Mouse (Mus musculus): ENCODE measurements around the gene Neurog3. TPM values are rescaled to one million over a fixed set of nuclear protein-coding genes. Genes with fewer than 3 reads are reported as not detected.

The Neurog3 gene
- polyA plus RNA-seq, 1 experiment from 2014 or later = 0.13 TPM

DNA sequence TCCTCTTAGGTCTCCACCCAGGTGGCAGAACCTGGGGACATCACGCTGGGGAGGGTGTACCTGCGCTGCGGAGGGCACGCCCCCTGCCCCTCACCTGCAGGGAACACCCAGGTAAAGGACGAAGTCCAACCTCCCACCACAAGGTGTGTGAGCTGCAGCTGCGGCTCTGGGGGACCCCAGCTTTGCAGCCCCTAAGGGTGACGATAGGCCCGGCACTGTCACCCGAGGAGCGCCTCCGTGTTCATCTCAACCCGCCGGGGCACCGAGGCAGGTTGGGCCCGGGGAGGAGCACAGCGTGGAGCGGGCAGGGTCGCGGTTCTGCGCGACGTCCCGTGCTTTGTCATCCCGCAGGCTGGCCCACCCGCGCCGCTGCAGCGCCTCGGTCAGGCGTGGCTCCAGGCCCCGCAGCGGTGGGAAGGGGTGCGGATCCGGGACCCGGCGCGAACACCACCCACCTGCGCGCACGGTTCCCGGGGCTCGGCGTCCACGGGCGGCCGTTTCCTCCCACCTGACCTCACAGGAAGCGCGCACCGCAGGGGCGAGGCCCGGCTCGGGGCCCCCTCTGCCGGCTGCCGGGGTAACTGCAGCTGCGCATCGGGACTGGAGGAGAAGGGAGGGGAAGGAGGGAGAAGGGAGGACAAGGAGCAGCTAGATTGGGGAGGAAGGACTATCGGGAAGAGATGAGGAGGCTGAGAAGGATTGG is 22.2 kb upstream of the Neurog3 start:
- ATAC-seq (replicated peaks) = peak; percentile 87
- Histone ChIP-seq H3K27me3 (replicated peaks) (0 out of 2 replicates have a peak, but pooled peaks cover 11% of the 10 kb centered on the region), H3K36me3 (replicated peaks) (0 out of 2 replicates have a peak, but pooled peaks cover 3% of the 10 kb centered on the region), H3K4me3 (peak overlapping the region; percentile 90), H3K9ac (peak overlapping the region; percentile 75), H3K4me2 (peak overlapping the region; percentile 62), H3K27ac (peak overlapping the region; percentile 14; the same call in 1 of the 2 replicates), H3K9me3 (no peaks in the 10 kb centered on the region), H3K4me1 (peaks cover 25% of the 10 kb centered on the region)
- under 1% methylated on average over 57 of the region's 57 CpGs for WGBS

GRCm38 (mm10) chr10:62111207-62111576 is 21.7 kb upstream of the Neurog3 start:
- 49% methylated on average over 6 of the region's 6 CpGs for WGBS
- Histone ChIP-seq H3K9me3 (no peaks in the 10 kb centered on the region), H3K9ac (peak overlapping the region; percentile 75; the same call in 1 of the 2 replicates), H3K27ac (no peak overlapping the region), H3K4me1 (peaks cover 25% of the 10 kb centered on the region), H3K4me2 (peak overlapping the region; percentile 62), H3K36me3 (replicated peaks) (0 out of 2 replicates have a peak, but pooled peaks cover 3% of the 10 kb centered on the region), H3K4me3 (peak overlapping the region; percentile 90), H3K27me3 (replicated peaks) (0 out of 2 replicates have a peak, but pooled peaks cover 11% of the 10 kb centered on the region)
- peak; percentile 51 for ATAC-seq (replicated peaks)

GRCm38 (mm10) chr10:62113865-62114647 is 18.8 kb upstream of the Neurog3 start:
- H3K9me3 ChIP-seq = no peaks in the 10 kb centered on the region
- H3K4me3 ChIP-seq = no peak overlapping the region
- no peak overlapping the region for H3K9ac ChIP-seq
- no peaks in the 10 kb centered on the region for H3K36me3 ChIP-seq (replicated peaks)
- no peak for ATAC-seq (replicated peaks)
- WGBS = 55% methylated on average over 9 of the region's 9 CpGs
- H3K27me3 ChIP-seq (replicated peaks) = 0 out of 2 replicates have a peak, but pooled peaks cover 5% of the 10 kb centered on the region
- no peak overlapping the region for H3K27ac ChIP-seq
- H3K4me2 ChIP-seq = no peak overlapping the region
- peaks cover 19% of the 10 kb centered on the region for H3K4me1 ChIP-seq

DNA sequence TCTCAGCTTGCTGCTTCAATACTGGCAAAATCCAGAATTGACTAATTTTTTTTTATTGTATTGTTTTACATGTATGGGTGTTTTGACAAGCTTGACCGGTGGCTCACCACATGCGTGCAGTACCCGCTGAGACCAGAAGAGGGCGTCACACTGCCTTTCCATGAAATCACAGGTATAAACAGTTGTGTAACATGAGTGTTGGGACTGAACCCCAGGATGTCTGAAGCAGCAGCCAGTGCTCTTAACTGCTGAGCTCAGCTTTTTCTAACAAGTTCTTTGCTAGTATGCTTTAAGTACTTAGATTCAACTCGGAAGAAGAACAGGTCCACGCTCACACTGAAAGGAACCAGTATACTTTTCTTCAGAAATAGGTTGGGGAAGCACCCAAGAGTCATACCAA is 5.8 kb upstream of the Neurog3 start:
- WGBS = 43% methylated on average over 6 of the region's 6 CpGs
- Histone ChIP-seq H3K27ac (no peak overlapping the region), H3K4me2 (no peak overlapping the region), H3K9me3 (no peaks in the 10 kb centered on the region), H3K36me3 (replicated peaks) (no peaks in the 10 kb centered on the region), H3K9ac (no peak overlapping the region), H3K4me1 (no peaks in the 10 kb centered on the region), H3K4me3 (no peak overlapping the region), H3K27me3 (replicated peaks) (peaks cover 55% of the 10 kb centered on the region)
- no peak for ATAC-seq (replicated peaks)

DNA sequence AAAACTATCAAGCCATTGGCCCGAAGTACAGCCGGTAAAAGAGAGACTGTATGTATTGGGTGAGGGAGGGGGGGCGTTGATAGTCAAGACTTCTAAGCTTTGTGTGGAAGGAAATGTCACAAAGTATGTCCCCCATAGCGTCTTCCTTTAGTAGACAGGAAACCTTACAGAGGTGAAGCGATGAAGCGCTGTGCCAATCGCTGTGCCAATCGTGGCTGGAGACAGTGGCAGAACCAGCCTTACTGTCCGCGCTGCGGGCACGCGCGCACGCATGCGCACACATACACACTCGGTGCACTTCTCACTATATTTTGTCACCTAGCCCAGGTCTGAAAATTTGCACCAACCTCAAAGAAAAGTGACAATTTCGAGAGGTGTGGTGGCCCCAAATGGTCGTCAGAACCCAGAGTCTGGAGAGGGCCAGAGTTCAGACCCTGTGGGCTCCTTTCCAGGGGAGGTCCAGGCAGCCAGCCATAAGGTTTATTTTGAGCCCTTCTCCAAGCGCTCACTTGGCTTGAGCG is 5.1 kb upstream of the Neurog3 start:
- Histone ChIP-seq H3K4me1 (peaks cover 3% of the 10 kb centered on the region), H3K4me2 (peak overlapping the region; percentile 28), H3K27me3 (replicated peaks) (peaks cover 61% of the 10 kb centered on the region), H3K4me3 (no peak overlapping the region), H3K27ac (no peak overlapping the region), H3K9ac (no peak overlapping the region), H3K36me3 (replicated peaks) (no peaks in the 10 kb centered on the region), H3K9me3 (no peaks in the 10 kb centered on the region)
- no peak for ATAC-seq (replicated peaks)
- 33% methylated on average over 21 of the region's 21 CpGs for WGBS

DNA sequence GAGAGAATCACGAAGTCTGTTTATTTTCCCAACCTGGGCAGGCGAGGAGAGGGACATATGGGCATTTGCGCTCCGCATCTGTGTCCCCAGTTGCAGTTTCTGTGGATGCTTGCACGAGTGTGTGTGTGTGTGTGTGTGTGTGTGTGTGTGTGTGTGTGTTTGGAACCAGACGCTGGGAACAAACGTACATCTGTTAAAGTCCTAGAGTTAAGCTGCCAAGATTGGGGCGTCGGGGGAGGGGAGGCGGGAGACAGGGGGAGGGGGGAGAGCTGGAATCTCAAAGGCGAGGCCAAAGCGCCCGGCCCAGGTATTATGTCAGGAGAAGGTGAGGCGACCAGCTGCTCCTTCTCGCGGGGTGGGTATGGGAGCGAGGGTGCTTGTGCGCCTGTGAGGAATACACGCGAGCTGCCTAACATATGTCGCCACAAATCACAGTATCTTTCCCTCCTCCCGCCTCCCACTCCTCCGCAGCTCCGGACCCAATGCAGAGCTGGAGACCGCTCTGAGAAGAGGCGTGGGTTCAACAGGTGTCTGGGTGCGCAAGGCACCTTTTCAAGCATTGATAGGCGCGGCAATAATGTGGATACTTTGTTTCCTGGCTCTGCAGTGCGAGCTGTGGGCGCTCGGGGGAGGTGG is 4.5 kb upstream of the Neurog3 start:
- no peaks in the 10 kb centered on the region for H3K36me3 ChIP-seq (replicated peaks)
- no peaks in the 10 kb centered on the region for H3K9me3 ChIP-seq
- H3K9ac ChIP-seq = no peak overlapping the region
- peaks cover 10% of the 10 kb centered on the region for H3K4me1 ChIP-seq
- peaks cover 68% of the 10 kb centered on the region for H3K27me3 ChIP-seq (replicated peaks)
- H3K4me3 ChIP-seq = no peak overlapping the region
- ATAC-seq (replicated peaks) = no peak
- WGBS = 2% methylated on average over 31 of the region's 32 CpGs
- no peak overlapping the region for H3K27ac ChIP-seq
- H3K4me2 ChIP-seq = peak overlapping the region; percentile 28

- H3K9ac ChIP-seq = no peak overlapping the region
- H3K27ac ChIP-seq = no peak overlapping the region
- H3K4me3 ChIP-seq = no peak overlapping the region
- ATAC-seq (replicated peaks) = no peak
- WGBS = 4% methylated on average over 8 of the region's 8 CpGs
- no peaks in the 10 kb centered on the region for H3K36me3 ChIP-seq (replicated peaks)
- no peaks in the 10 kb centered on the region for H3K9me3 ChIP-seq
- H3K27me3 ChIP-seq (replicated peaks) = peaks cover 66% of the 10 kb centered on the region
- peaks cover 18% of the 10 kb centered on the region for H3K4me1 ChIP-seq
- no peak overlapping the region for H3K4me2 ChIP-seq
Measured at GRCm38 (mm10) chr10:62135696-62136470, 3.0 kb downstream of the Neurog3 start.

DNA sequence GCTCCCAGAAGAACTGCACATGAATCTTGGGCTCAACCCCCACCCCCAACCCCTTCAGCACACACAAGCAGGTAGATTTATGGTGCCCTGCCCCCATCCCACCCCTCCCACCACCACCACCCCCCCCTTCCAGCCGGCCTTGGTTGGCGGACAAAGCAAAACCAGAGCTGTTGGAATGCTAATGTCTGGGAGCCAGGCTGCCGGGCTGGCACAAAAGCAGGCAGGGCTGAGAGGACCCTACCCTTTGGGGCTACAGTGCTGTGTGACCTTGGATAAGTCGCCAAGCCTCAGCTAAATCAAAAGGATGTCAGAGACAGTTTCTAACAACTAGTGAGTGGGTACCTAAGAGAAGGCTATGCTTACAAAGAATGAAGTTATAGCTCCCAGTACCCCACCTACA is 4.3 kb downstream of the Neurog3 start:
- H3K4me2 ChIP-seq = no peak overlapping the region
- peaks cover 18% of the 10 kb centered on the region for H3K4me1 ChIP-seq
- H3K9ac ChIP-seq = no peak overlapping the region
- no peak overlapping the region for H3K4me3 ChIP-seq
- ATAC-seq (replicated peaks) = no peak
- H3K27ac ChIP-seq = no peak overlapping the region
- no peaks in the 10 kb centered on the region for H3K9me3 ChIP-seq
- WGBS = 4% methylated on average over 4 of the region's 4 CpGs
- no peaks in the 10 kb centered on the region for H3K36me3 ChIP-seq (replicated peaks)
- peaks cover 57% of the 10 kb centered on the region for H3K27me3 ChIP-seq (replicated peaks)

DNA sequence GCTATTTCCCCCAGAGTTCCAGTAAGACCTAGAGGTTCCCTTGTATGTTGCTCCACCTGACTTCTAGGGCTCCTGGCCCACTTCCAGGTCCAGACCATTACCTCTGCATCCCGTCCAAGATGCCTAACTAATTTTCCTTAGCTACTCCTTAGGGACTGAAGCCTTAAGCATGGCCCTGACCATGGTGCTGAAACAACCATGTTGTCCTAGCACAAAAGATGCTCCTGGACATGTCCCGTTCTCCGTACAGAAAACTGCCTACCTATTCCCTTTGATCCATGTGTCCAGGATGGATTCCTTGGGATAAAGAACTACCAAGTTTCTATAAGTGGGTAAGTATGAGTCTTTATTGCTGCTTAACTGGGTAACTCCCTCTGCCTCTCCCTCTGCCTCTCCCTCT is 5.2 kb downstream of the Neurog3 start:
- peaks cover 12% of the 10 kb centered on the region for H3K4me1 ChIP-seq
- no peak overlapping the region for H3K27ac ChIP-seq
- 18% methylated on average over 3 of the region's 3 CpGs for WGBS
- no peak overlapping the region for H3K4me2 ChIP-seq
- peaks cover 48% of the 10 kb centered on the region for H3K27me3 ChIP-seq (replicated peaks)
- no peaks in the 10 kb centered on the region for H3K9me3 ChIP-seq
- H3K36me3 ChIP-seq (replicated peaks) = no peaks in the 10 kb centered on the region
- no peak for ATAC-seq (replicated peaks)
- H3K4me3 ChIP-seq = no peak overlapping the region
- no peak overlapping the region for H3K9ac ChIP-seq

GRCm38 (mm10) chr10:62143820-62144219 is 10.9 kb downstream of the Neurog3 start, which contains the start of gene Fam241b:
TSS of gene Fam241b (minus strand) at chr10:62143920.
- H3K27ac ChIP-seq = no peak within 1 kb of the TSS
- H3K9ac ChIP-seq = no peak within 1 kb of the TSS
- H3K4me3 ChIP-seq = no peak within 1 kb of the TSS
- no peaks in the 10 kb centered on the region for H3K9me3 ChIP-seq
- 68% methylated on average over 8 of the region's 8 CpGs for WGBS
- no peaks in the 10 kb centered on the region for H3K36me3 ChIP-seq (replicated peaks)
- H3K27me3 ChIP-seq (replicated peaks) = 0 out of 2 replicates have a peak, but pooled peaks cover 5% of the 10 kb centered on the region
- H3K4me2 ChIP-seq = no peak within 1 kb of the TSS
- no peaks in the 10 kb centered on the region for H3K4me1 ChIP-seq
- ATAC-seq (replicated peaks) = no peak

- ATAC-seq (replicated peaks) = no peak
- H3K9ac ChIP-seq = no peak overlapping the region
- H3K4me1 ChIP-seq = no peaks in the 10 kb centered on the region
- no peak overlapping the region for H3K27ac ChIP-seq
- no peak overlapping the region for H3K4me3 ChIP-seq
- H3K4me2 ChIP-seq = no peak overlapping the region
- WGBS = 52% methylated on average over 5 of the region's 5 CpGs
- H3K36me3 ChIP-seq (replicated peaks) = no peaks in the 10 kb centered on the region
- H3K27me3 ChIP-seq (replicated peaks) = peaks cover 4% of the 10 kb centered on the region; the same call in 1 of the 2 replicates
- no peaks in the 10 kb centered on the region for H3K9me3 ChIP-seq
Measured at GRCm38 (mm10) chr10:62145957-62146356, 13.1 kb downstream of the Neurog3 start.
